Mouse (Mus musculus): ENCODE data around the gene Fam172a. TPM values are rescaled to one million over a fixed set of nuclear protein-coding genes. Genes with fewer than 3 reads are reported as not detected.

Fam172a gene
- total RNA-seq, 2 experiments from 2014 or later: 19.3 to 40.4 TPM

DNA sequence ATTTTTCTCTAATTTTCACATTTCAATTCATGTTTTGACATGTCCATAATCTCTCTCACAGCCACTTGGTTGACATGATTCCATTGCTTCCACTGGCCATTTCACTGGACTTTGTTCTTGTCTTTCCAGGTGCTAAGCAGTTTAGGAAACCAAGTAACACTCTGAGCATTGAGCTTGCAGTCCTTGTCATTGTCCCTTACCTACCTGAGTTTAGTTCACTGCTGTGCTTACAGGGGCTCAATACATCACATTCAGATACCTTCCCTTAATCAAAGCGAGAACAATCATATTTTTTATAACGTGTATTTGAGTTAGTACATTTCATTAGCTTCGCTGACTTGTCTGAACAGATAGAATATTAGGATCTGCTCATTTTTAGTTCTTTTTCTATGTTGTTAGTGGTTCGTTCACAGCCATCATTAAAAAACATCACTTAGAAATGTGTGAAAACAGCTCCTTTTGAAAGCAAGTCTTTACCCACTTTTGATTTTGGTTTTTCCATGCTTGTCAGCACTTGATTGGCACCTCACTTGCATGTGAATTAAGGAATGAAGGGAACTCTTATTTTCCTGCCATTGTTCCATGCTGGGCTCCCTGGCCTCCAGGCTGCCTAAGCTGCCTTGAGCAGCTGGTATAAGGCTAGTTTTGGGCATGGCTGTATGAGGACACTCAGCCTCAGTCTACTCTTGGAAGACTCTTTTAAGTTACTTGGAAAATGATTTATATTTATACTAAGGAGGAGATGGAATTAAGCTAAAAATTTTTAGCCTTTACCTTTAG, 257.9 kb downstream of the Fam172a start:
- ATAC-seq (ENCODE audit: poor library complexity, severe bottlenecking): no peak

DNA sequence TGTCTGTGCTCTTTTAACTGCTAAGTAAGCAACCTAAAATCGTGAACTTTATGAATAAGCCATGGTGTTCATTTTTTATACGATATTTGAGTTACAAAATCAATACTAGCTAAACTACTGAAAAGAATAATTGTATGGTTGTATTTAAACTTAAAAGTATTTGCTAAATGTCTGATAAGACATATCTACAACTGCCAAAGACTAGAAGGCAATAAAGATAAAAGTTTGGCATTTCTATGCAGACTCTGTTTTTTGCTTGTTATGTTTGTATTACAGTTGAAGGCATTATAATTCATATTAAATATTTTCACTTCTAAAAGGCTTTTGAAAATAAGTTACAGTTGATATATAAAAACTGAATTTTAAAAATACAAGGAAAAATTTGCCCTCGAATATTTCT, 274.4 kb downstream of the Fam172a start:
- no peak for ATAC-seq (ENCODE audit: poor library complexity, severe bottlenecking)

DNA sequence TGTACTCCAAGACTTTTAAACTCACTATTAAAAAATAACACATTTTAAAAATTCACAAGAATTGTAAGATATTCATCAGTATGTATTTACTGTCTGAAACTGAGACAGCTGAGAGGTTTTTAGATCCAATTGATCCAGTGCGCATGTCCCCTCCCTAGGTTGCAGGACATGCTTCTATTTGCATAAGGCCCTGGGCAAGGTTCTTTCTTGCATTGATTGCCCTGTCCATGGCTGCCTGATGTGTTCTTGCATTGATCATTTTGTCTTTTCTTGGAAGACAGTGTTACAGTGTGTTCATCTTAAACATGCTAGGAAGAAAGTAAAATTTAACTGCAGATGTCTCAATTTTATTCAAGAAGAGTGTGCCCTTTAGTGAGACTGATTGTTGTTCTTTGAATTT, 275.3 kb downstream of the Fam172a start:
- no peak for ATAC-seq (ENCODE audit: poor library complexity, severe bottlenecking)

DNA sequence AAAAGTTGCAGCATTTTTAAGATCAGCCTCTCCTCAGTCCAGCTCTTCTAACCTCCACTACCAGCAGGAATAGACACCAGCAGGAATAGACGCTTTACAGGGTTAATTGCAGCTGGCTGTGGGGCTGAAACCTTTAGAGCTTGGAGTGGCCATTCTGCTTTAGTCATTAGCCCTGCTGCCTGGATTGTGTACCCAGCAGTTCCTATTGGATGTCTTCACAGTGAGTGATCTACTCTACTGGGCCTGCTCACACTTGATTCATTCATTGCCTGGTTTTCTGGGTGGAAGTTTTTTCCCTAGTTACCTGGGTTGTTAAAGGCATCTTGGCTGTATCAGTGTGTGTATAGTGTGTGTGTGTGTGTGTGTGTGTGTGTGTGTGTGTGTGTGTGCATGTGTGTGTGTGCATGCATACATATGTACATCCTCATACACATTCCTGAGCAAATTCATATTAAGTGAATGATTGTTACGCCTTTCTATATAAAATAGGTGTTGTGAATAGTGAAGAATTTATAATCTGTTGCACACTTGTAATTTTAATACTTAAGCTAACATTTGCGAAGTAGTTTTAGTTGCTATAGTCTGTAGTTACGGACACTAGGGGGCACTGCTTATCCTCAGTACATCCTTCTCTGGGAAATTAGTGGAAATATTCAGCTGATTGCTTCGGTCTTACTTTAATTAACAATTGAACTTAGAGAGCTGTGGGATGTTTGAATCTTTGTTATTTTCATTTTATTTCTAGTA, 280.4 kb downstream of the Fam172a start:
- ATAC-seq (ENCODE audit: poor library complexity, severe bottlenecking): no peak

DNA sequence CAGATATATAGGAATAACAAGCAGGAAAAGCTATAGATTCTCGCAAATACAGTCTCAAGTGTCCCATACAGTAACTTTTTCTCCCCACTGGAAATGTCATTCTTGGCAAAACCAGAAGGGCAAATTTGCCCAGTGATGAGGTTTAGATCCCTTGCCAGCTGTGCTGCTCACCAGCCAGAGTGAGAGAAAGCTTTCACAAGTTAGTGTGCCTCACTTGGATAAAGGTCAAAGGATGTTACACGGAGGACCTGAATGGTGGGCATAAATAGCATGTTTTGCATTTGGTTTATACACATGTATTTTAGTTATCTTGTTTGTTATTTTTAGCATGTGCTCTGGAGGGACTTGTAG, 281.0 kb downstream of the Fam172a start:
- ATAC-seq (ENCODE audit: poor library complexity, severe bottlenecking): no peak

DNA sequence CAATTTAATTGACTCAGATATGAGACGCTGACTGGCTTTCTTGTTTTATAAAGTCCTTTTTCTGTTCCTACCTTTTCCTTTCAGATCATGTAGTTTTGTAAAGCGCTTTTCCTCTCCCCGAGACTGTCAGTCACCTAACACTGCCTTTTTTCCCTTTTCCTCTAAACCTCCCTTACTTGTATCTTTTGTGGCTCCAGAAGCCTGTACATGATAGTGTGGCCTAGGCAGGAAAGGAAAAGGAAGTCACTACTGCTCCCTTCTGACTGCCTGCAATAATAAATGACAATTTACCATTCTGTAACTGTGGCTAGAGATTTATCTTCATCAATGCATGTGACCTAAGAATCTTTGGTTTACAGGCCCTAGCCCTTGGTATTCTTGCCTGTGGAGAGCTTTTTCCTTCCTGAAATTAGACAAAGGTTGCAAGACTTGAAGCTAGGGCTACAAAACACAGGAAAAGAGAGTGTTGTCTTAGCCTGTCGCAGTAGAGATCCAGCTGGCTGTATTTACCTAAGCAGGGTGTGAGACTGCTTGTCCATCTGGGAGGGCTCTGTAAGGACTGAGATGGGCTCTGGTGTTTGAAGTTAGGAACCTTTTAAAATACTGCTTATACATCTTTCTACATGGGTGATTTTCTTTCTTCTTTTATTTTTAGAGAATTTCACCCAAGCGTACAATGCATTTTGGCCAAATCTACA, 289.5 kb downstream of the Fam172a start:
- no peak for ATAC-seq (ENCODE audit: poor library complexity, severe bottlenecking)

DNA sequence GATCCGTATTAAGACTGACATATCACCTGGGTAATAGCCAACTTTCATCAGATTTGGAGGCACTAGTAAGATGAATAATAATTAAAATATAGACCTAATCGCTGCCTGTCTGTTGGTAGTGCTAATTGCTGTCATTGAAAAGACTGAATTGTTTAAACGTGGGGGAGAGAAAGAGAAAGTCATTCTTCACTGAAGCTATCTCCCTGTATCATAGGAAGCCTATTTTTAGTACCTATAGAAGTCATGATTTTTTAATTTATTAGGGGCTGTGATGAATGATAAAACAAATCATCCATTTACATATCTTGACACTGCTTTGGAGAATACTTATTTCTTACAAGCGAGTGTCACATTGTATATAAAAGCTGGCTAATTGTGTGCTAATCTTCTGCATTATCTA, 302.8 kb downstream of the Fam172a start:
- ATAC-seq (ENCODE audit: poor library complexity, severe bottlenecking): no peak

DNA sequence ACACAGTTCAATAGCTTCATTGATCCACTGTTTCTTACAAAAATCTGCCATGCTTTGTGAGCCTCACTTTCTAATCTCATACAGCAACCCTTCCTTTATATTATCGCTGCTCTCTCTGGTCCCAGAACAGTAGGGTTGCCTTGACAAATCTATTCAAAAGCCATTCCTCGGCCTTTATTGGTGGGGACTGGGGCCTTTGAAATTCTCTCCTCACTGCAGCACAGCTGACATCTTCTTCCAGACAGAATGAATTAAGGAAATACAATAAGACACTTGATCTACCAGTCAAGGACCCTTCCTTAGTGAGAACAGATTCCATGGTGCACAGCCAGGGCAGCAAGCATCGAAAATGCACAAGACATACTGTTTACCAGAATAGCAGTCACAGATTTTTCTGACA, 303.5 kb downstream of the Fam172a start:
- no peak for ATAC-seq (ENCODE audit: poor library complexity, severe bottlenecking)

DNA sequence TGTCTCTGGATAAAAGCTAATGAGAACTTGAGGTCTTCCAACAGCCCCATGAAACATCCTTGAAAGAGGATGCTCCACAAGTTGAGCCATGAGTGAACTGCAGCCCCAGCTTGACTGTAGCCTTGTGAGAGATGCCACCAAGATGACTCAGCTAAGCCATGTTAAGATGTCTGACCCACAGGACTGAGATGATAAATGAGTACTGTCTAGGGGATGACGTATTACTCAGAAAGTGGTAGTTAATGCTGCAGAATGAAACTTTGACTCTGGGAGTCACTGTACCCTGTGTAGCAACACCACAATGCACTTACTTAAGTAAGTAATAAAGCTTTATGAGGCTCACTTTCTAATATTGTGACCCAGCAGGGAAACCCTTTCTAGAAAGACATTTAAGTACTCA, 308.3 kb downstream of the Fam172a start:
- no peak for ATAC-seq (ENCODE audit: poor library complexity, severe bottlenecking)

DNA sequence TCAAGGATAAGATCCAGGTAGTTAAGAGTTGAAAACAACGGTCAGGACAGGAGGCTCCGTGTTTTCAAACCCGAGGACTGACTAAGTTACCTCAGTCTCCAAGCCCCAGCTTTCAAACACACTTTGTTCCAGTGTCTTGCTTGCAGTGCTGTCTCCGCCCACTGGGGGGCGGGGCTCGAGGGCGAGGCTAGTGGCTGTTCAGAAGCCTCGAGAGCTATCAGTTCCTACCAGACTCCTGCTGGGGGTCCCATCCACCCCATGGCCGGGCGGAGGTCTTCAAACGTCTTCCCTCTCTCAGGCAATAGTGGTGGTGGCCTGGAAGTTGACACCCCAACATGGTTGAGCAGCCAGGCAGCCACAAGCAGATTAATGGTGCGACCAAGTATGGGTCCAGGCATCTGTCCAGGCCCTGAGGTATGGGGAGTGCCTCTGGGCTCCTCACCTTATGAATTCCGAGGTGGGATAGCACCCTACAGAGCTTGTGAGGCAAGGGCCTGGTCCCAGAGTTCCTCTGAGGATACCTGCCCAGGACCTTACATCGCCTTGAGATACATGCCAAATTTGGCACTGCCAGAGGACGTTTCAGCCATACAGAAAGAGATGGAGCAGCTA, 323.0 kb downstream of the Fam172a start, which contains the start of gene Pou5f2:
Pou5f2 (plus strand) TSS at position 220 of the 612 bp plus-strand sequence.
- peak; percentile 27; the same call in 1 of the 2 replicates for ATAC-seq (ENCODE audit: poor library complexity, severe bottlenecking)

DNA sequence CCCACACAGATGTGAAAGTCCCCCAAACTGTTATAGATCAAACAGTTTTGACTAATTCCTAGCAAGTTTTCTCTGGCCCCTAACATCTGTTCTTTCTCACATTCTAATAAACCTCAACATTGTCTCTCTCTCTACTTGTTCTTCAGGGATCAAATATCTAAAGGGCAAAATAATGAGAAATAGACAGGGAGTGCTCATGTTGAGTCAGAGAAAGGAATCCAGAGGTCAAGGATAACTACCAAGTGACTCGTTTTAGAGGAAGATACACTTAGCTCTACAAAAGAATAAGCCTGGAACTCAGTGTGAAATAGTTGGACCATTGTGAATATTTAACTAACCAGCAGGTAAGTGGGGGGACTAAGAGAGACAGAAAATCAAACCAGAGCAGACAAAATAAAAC, 331.0 kb downstream of the Fam172a start:
- no peak for ATAC-seq (ENCODE audit: poor library complexity, severe bottlenecking)

DNA sequence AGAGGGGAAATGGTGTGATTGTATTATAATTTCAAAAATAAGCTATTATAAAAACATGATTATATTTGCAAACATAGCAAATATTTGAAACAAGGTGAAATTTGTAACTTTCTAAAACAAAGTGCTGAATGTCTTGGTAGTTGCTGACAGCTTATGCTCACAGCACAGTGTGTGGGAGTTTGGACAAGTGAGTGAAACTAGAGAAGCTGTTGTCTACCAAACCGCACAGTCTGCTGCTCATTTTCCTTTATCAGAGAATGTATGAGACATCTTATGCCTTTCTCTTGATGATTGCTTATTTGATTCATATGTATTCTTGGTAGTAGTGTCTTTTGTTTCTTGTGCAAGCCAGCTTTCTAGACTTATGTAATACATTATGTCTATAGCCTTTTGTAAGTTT, 335.4 kb downstream of the Fam172a start:
- ATAC-seq (ENCODE audit: poor library complexity, severe bottlenecking): no peak

DNA sequence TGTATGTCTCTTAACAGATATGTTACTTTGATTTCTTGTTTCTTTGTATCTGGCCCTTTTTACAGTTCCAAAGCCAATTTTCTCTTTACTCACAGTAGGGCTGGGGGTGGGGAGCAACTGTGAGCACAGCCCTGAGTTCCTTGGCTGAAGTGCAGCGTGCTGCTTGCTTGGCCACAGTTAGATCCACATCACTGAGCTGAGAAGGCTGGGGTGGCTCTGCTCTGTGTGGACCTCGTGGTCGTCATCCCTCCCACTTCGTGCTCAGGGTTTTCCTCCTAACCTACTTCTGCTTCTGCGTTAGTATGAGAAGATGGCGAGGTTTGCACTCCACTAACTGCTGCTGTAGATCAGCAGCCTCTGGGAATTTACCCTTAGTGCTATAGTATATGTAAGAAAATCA, 341.4 kb downstream of the Fam172a start:
- no peak for ATAC-seq (ENCODE audit: poor library complexity, severe bottlenecking)

DNA sequence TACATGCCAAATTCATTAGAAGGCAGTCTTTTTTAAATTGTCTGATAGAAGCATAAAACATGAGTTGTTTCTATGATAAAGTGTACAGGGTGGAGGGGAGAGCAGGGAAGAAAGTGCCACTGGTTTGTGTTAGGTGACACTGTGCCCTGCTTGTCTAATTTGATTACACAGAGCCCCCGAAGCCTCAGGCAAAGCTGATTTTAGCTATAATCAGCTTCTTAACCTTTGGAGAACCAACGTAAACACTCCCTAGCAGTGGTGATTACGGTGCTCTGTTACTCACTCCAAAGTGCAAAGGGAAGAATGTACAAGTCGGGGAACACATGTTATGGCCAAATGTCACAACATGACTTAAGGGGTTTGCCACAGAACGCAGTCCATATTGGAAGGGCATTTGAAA, 343.3 kb downstream of the Fam172a start:
- no peak for ATAC-seq (ENCODE audit: poor library complexity, severe bottlenecking)

DNA sequence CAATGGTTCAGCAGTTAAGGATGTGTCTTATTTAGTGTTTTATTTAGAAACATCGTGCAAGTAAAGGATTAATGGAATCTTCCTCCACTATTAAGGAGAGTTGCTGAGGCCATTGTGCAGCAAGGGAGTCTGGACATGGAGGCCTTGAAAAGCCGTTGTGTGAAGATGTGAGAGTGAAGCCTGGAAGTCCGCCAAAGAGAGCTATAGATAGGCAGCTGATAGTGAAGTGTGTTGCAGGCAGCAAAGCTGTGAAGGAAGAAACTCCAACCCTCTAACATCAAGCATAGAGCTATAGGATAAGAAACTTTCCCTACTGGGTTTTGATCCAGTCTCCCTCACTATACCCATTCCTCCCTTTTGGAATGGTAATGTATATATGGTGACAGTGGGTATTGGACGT, 385.9 kb downstream of the Fam172a start:
- ATAC-seq (ENCODE audit: poor library complexity, severe bottlenecking): no peak

DNA sequence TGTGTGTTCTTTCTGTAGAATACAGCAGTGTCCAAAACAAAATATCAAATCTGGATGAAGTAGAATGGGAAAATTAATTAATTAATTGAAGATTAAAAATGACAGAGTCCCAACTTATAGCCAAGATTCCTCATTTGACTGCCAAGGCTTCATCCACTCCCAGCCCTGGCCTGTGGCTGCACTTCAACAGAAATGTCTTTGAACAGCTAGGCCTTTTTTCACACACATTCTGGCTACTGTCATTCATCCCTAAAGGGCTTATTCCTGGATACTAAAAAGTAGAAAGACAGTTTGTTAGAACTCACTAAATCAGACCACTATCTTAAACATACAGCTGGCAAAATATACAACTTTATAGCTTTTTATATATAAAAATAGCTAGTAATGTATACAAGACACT, 388.9 kb downstream of the Fam172a start:
- ATAC-seq (ENCODE audit: poor library complexity, severe bottlenecking): no peak

DNA sequence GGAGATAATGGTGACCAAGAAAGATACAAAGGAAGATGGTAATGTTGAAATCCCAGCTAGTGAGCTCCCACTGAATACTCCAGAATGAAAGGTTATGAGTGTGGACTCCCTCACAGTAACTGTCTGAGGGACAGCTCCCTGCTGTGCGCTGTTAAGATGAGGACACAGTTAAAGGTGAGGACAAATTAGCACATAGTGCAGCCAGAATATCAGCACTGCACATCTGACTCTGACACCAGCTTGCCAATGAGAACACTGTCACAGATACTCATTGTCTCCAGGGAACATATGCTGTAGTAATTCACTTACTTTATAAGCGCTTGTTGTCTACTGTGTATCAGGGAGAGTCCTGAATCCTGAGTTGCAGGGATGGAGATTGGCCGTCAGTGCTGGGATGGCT, 390.1 kb downstream of the Fam172a start:
- no peak for ATAC-seq (ENCODE audit: poor library complexity, severe bottlenecking)

DNA sequence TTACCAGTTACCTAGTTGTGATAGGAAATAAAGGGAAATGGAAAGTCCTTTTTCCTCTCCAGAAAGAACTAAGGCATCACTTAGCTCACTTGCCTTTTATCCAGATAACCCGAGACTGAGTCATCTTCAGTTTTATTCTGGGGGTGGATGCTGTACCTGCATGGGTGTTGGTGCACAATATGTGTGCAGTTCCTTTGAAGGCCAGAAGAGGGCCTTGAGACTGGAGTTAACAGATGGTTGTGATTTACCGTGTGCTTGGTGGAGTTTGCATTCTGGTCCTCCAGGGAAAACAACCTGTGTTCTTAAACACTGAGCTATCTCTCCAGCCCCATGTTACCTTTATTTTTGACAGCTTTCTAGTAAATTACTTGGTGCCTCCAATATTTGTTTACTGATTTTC, 392.5 kb downstream of the Fam172a start:
- no peak for ATAC-seq (ENCODE audit: poor library complexity, severe bottlenecking)

DNA sequence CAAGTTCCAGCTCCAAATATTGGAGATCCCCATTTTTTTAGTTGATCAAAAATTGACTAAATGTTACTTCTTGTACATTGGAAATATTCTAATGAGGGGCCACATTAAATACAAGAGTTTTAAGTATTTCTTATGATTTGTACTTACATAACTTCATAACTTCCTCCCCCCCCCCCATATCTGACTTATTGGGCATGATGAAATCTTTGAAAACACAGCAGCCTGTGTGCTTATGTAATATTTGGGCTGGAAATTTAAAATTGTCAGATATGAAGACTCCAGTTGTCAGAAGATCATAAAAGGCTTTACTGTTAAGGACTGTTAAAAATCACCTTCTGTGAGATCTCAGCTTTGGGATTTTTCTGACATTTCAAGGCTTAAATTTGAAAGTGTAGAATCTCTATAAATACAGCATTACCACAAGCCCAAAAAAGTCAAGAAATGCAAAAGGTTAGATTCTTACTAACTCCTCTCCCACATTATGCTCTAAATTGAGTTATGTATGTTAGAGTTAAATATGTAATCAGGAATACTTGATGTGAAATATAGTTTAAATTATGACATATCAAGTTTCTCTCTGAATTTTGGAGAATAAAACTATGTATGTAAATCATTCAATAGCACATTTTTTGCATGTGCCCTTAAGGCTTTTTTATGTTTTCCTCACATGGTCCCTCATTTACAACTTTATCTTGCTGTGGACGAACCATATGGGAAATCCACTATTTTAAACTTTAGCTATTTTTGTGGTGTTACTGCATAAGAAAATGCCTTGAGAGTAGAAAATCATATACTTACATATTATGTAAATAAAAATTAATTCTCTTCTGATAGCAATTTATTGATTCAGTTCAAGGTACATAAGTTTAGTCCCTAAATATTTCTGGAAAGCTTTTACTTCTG, 393.5 kb downstream of the Fam172a start:
- no peak for ATAC-seq (ENCODE audit: poor library complexity, severe bottlenecking)

DNA sequence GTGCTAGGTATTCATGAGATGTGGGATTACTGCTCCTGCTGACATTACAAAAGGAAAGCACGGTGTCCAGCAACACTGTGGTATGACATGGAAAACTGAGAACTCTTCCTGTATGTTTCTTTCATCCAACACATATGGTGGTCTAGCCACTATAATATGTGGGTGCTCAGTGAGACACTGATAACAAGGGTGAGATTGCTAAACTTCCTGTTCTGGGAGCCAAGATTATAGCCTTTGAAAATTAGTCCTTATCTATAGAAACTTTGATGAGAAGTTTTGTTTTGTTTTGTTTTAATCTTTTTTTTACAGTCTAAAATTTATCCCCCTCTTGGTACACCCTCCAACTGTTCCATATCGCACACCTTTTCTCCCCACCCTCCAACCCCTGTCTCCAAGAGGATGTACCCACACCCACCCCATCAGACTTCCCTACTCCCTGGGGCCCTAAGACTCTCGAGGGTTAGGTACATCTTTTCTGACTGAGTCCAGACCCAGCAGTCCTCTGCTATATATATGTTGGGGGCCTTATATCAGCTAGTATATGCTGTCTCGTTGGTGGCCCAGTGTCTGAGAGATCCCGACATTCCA, 397.1 kb downstream of the Fam172a start:
- ATAC-seq (ENCODE audit: poor library complexity, severe bottlenecking): no peak
